Mouse (Mus musculus): ENCODE measurements around the gene Jsrp1. TPM values are rescaled to one million over a fixed set of nuclear protein-coding genes. Genes with fewer than 3 reads are reported as not detected.
A peak's percentile ranks its signal among the peaks of the same experiment; 100 is the strongest.

Gene Jsrp1
- polyA plus RNA-seq, 1 experiment: 4.9 TPM

GRCm38 (mm10) chr10:80775731-80776130, 37.6 kb downstream of the Jsrp1 start:
- Histone ChIP-seq H3K4me1 (ENCODE audit: control insufficient read depth, insufficient read depth, insufficient read length, low read length) (no peaks in the 10 kb centered on the region), H3K27ac (replicated peaks; ENCODE audit: low read depth, low read length) (no peak overlapping the region), H3K4me3 (ENCODE audit: insufficient read depth, low read depth, low read length) (no peak overlapping the region)

- Histone ChIP-seq H3K4me3 (ENCODE audit: insufficient read depth, low read depth, low read length) (no peak overlapping the region), H3K27ac (replicated peaks; ENCODE audit: low read depth, low read length) (no peak overlapping the region), H3K4me1 (ENCODE audit: control insufficient read depth, insufficient read depth, insufficient read length, low read length) (no peaks in the 10 kb centered on the region)
These were observed 38.3 kb downstream of the Jsrp1 start for GRCm38 (mm10) chr10:80774981-80775380.

DNA sequence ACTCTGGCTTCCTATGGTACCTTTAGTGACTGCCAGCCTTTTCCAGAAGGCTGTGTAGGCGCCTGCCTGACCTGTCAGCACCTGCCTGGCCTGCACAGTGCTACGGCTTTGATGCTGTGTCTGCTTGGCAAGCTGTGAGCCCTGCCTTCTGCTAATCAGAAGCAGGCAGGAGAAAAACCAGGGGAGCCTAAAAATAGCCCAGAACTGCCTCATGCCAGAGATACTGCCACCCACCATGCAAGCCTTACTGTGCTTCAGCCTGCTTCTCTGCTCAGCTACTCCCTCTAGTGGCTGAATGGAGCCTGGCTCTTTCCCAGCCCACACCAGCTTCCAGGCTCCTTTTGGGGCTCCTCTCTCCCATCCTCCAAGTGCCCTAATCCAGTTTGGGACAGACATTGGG, 38.7 kb downstream of the Jsrp1 start:
- no peak overlapping the region for H3K27ac ChIP-seq (replicated peaks; ENCODE audit: low read depth, low read length)
- H3K4me1 ChIP-seq (ENCODE audit: control insufficient read depth, insufficient read depth, insufficient read length, low read length): no peaks in the 10 kb centered on the region
- H3K4me3 ChIP-seq (ENCODE audit: insufficient read depth, low read depth, low read length): no peak overlapping the region

GRCm38 (mm10) chr10:80773816-80774215, 39.5 kb downstream of the Jsrp1 start:
- no peaks in the 10 kb centered on the region for H3K4me1 ChIP-seq (ENCODE audit: control insufficient read depth, insufficient read depth, insufficient read length, low read length)
- no peak overlapping the region for H3K4me3 ChIP-seq (ENCODE audit: insufficient read depth, low read depth, low read length)
- no peak overlapping the region for H3K27ac ChIP-seq (replicated peaks; ENCODE audit: low read depth, low read length)

GRCm38 (mm10) chr10:80768365-80768764, 44.9 kb downstream of the Jsrp1 start:
- Histone ChIP-seq H3K4me3 (ENCODE audit: insufficient read depth, low read depth, low read length) (no peak overlapping the region), H3K4me1 (ENCODE audit: control insufficient read depth, insufficient read depth, insufficient read length, low read length) (peaks cover 24% of the 10 kb centered on the region), H3K27ac (replicated peaks; ENCODE audit: low read depth, low read length) (no peak overlapping the region)

DNA sequence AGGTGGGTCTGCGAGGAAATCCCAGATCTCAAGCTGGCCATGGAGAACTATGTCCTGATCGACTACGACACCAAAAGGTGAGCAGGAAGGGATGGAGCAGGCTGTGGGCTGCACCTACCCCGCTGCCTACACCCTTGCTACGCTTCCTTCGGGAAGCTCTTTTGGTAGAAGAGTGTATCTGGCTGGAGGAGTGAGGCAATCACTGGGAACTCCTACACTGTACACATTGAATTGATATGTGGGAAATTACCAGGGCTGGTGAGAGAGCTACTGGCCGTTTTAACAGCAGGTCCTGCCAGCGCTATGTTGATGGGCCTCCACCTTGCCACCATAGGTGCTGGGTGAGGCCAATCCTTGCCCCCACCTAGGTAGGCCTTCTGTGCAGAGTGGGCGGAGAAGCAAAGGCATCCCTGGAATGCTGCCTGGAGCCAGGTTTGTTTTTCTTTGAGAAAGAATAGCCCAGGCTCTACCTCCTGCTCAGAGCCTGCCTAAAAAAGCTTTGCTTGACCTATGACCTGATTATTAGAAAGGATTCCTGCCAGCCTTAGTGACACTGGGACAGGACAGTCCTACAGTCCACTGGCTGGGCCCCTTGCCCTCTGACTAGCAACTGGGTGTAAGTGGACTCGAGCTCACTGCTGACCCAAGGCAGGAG, 47.0 kb downstream of the Jsrp1 start:
- Histone ChIP-seq H3K4me1 (ENCODE audit: control insufficient read depth, insufficient read depth, insufficient read length, low read length) (peaks cover 37% of the 10 kb centered on the region), H3K4me3 (ENCODE audit: insufficient read depth, low read depth, low read length) (no peak overlapping the region), H3K27ac (replicated peaks; ENCODE audit: low read depth, low read length) (peak overlapping the region; percentile 94)

DNA sequence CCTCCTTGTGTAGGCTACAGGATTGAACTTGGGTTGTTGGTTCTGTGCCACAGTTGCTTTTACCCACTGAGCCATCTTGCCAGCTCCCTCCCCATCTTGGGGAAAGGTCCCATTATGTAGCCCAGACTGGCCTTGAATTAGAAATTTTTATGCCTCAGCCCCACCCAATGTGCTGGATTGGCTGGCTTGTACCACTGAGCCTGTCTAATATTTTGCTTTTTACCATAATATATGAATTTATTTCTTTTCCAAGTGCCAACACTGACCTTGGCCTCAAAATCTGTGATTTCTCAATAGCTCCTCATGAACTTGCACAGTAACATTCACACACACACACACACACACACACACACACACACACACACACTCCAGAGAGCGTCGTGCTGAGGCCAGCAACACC, 47.6 kb downstream of the Jsrp1 start:
- peaks cover 39% of the 10 kb centered on the region for H3K4me1 ChIP-seq (ENCODE audit: control insufficient read depth, insufficient read depth, insufficient read length, low read length)
- no peak overlapping the region for H3K4me3 ChIP-seq (ENCODE audit: insufficient read depth, low read depth, low read length)
- H3K27ac ChIP-seq (replicated peaks; ENCODE audit: low read depth, low read length): peak overlapping the region; percentile 94

DNA sequence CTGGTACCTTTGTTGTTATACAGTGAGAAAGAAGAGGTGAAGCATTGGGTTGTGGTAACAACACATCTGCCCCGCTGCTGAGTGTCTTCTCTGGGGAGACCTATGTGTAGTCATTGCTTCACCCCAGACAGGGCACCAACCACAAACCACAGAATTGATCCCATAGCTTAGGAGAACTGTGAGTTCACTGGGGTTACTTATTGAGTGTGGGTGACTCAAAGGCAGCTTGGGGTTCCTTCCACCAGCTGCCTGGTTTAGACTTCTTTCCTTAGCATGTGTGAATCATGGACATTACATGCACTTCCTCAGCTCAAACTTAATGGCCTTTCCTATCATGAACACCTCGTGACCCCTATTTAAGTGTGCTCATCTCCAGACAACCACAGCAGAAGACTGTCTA, 49.8 kb downstream of the Jsrp1 start:
- H3K4me1 ChIP-seq (ENCODE audit: control insufficient read depth, insufficient read depth, insufficient read length, low read length): peaks cover 46% of the 10 kb centered on the region
- H3K27ac ChIP-seq (replicated peaks; ENCODE audit: low read depth, low read length): peak overlapping the region; percentile 41
- no peak overlapping the region for H3K4me3 ChIP-seq (ENCODE audit: insufficient read depth, low read depth, low read length)

- Histone ChIP-seq H3K4me1 (ENCODE audit: control insufficient read depth, insufficient read depth, insufficient read length, low read length) (peaks cover 55% of the 10 kb centered on the region), H3K27ac (replicated peaks; ENCODE audit: low read depth, low read length) (no peak overlapping the region), H3K4me3 (ENCODE audit: insufficient read depth, low read depth, low read length) (no peak overlapping the region)
These were observed 51.5 kb downstream of the Jsrp1 start for GRCm38 (mm10) chr10:80761821-80762220.

- Histone ChIP-seq H3K27ac (replicated peaks; ENCODE audit: low read depth, low read length) (peak overlapping the region; percentile 21), H3K4me1 (ENCODE audit: control insufficient read depth, insufficient read depth, insufficient read length, low read length) (peaks cover 60% of the 10 kb centered on the region), H3K4me3 (ENCODE audit: insufficient read depth, low read depth, low read length) (no peak overlapping the region)
These were observed 52.4 kb downstream of the Jsrp1 start for GRCm38 (mm10) chr10:80760596-80761524.

- peak overlapping the region; percentile 19; the same call in 1 of the 2 replicates for H3K27ac ChIP-seq (replicated peaks; ENCODE audit: low read depth, low read length)
- H3K4me3 ChIP-seq (ENCODE audit: insufficient read depth, low read depth, low read length): no peak overlapping the region
- H3K4me1 ChIP-seq (ENCODE audit: control insufficient read depth, insufficient read depth, insufficient read length, low read length): peaks cover 43% of the 10 kb centered on the region
These were observed 54.6 kb downstream of the Jsrp1 start for GRCm38 (mm10) chr10:80758651-80759050.

Other genes starting within 250 kb of the Jsrp1 start
- 4.1 and 4.2 TPM in 2 replicates for gene Klf16, start 236.2 kb downstream of the Jsrp1 start, polyA plus RNA-seq (2012; ENCODE audit: insufficient read depth, insufficient read length, missing spikeins)
- 76.3 and 81.6 TPM in 2 replicates for gene Abhd17a, start 223.2 kb downstream of the Jsrp1 start, polyA plus RNA-seq (2012; ENCODE audit: insufficient read depth, insufficient read length, missing spikeins)
- gene Scamp4, start 210.6 kb downstream of the Jsrp1 start, polyA plus RNA-seq (2012; ENCODE audit: insufficient read depth, insufficient read length, missing spikeins): 14.6 and 16.2 TPM in 2 replicates
- 1.0 TPM in 1 of 2 replicates, not detected in the other for gene Adat3, start 210.6 kb downstream of the Jsrp1 start, polyA plus RNA-seq (2012; ENCODE audit: insufficient read depth, insufficient read length, missing spikeins)
- 0.67 and 0.75 TPM in 2 replicates for gene Gm49322, start 207.5 kb downstream of the Jsrp1 start, polyA plus RNA-seq (2012; ENCODE audit: insufficient read depth, insufficient read length, missing spikeins)
- 50.9 and 67.7 TPM in 2 replicates for gene Csnk1g2, start 190.7 kb downstream of the Jsrp1 start, polyA plus RNA-seq (2012; ENCODE audit: insufficient read depth, insufficient read length, missing spikeins)
- gene Btbd2, start 156.4 kb downstream of the Jsrp1 start, polyA plus RNA-seq (2012; ENCODE audit: insufficient read depth, insufficient read length, missing spikeins): 20.6 and 33.9 TPM in 2 replicates
- 313 and 519 TPM in 2 replicates for gene Mknk2, start 135.4 kb downstream of the Jsrp1 start, polyA plus RNA-seq (2012; ENCODE audit: insufficient read depth, insufficient read length, missing spikeins)
- 5.2 and 12.0 TPM in 2 replicates for gene Mob3a, start 111.5 kb downstream of the Jsrp1 start, polyA plus RNA-seq (2012; ENCODE audit: insufficient read depth, insufficient read length, missing spikeins)
- 2.5 and 5.0 TPM in 2 replicates for gene Izumo4, start 111.3 kb downstream of the Jsrp1 start, polyA plus RNA-seq (2012; ENCODE audit: insufficient read depth, insufficient read length, missing spikeins)
- gene Ap3d1, start 71.2 kb downstream of the Jsrp1 start, polyA plus RNA-seq (2012; ENCODE audit: insufficient read depth, insufficient read length, missing spikeins): 35.0 and 40.9 TPM in 2 replicates
- gene Dot1l, start 58.3 kb downstream of the Jsrp1 start, polyA plus RNA-seq (2012; ENCODE audit: insufficient read depth, insufficient read length, missing spikeins): 11.5 and 15.8 TPM in 2 replicates
- 12.1 and 15.3 TPM in 2 replicates for gene Sf3a2, start 15.3 kb downstream of the Jsrp1 start, polyA plus RNA-seq (2012; ENCODE audit: insufficient read depth, insufficient read length, missing spikeins)
- 30.2 and 40.5 TPM in 2 replicates for gene Plekhj1, start 14.9 kb downstream of the Jsrp1 start, polyA plus RNA-seq (2012; ENCODE audit: insufficient read depth, insufficient read length, missing spikeins)
- not detected in 2 replicates for gene Amh, start 8.3 kb downstream of the Jsrp1 start, polyA plus RNA-seq (2012; ENCODE audit: insufficient read depth, insufficient read length, missing spikeins)
- 447 and 892 TPM in 2 replicates for gene Oaz1, start 13.2 kb upstream of the Jsrp1 start, polyA plus RNA-seq (2012; ENCODE audit: insufficient read depth, insufficient read length, missing spikeins)
- gene Lingo3, start 30.5 kb upstream of the Jsrp1 start, polyA plus RNA-seq (2012; ENCODE audit: insufficient read depth, insufficient read length, missing spikeins): not detected in 2 replicates
- gene Lsm7, start 41.7 kb upstream of the Jsrp1 start, polyA plus RNA-seq (2012; ENCODE audit: insufficient read depth, insufficient read length, missing spikeins): 55.6 and 61.3 TPM in 2 replicates
- 8.7 and 14.0 TPM in 2 replicates for gene Sppl2b, start 41.8 kb upstream of the Jsrp1 start, polyA plus RNA-seq (2012; ENCODE audit: insufficient read depth, insufficient read length, missing spikeins)
- not detected in 2 replicates for gene Tmprss9, start 58.4 kb upstream of the Jsrp1 start, polyA plus RNA-seq (2012; ENCODE audit: insufficient read depth, insufficient read length, missing spikeins)
- 319 and 342 TPM in 2 replicates for gene Timm13, start 87.5 kb upstream of the Jsrp1 start, polyA plus RNA-seq (2012; ENCODE audit: insufficient read depth, insufficient read length, missing spikeins)
- 1.9 and 4.9 TPM in 2 replicates for gene Lmnb2, start 104.7 kb upstream of the Jsrp1 start, polyA plus RNA-seq (2012; ENCODE audit: insufficient read depth, insufficient read length, missing spikeins)
- gene Gadd45b, start 116.6 kb upstream of the Jsrp1 start, polyA plus RNA-seq (2012; ENCODE audit: insufficient read depth, insufficient read length, missing spikeins): 7.2 and 10.3 TPM in 2 replicates
- gene Gng7, start 201.4 kb upstream of the Jsrp1 start, polyA plus RNA-seq (2012; ENCODE audit: insufficient read depth, insufficient read length, missing spikeins): 6.4 and 9.0 TPM in 2 replicates
- gene Diras1, start 212.2 kb upstream of the Jsrp1 start, polyA plus RNA-seq (2012; ENCODE audit: insufficient read depth, insufficient read length, missing spikeins): not detected in 2 replicates
- 7.0 and 12.1 TPM in 2 replicates for gene Slc39a3, start 223.9 kb upstream of the Jsrp1 start, polyA plus RNA-seq (2012; ENCODE audit: insufficient read depth, insufficient read length, missing spikeins)
- 130 and 139 TPM in 2 replicates for gene Sgta, start 246.7 kb upstream of the Jsrp1 start, polyA plus RNA-seq (2012; ENCODE audit: insufficient read depth, insufficient read length, missing spikeins)

Data from brown adipose tissue, adult 24 weeks (tissue).